Comparison of ENCODE assay signal across 7 mouse cellular contexts in the genomic region with DNA sequence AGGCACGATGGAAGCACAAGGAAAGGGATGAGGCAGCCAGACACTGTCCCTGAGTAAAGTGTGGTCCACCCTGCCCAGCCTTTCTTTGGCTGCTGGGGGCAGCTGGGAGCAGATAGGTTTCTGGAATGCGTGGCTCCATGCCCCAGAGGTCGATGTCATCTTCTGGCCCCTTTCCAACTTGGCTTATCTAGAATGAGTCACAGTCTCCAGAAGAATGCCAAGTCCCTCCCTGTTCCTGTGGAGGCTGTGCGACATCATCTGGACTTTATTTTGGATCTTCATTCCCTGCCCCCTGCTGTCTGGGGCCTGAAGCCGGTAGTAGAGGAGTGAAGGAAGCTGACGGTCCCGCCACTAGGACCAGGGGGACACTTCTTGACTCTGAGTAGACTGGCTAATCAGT. TPM values are rescaled to one million over a fixed set of nuclear protein-coding genes. Genes with fewer than 3 reads are reported as not detected.
A peak's percentile ranks its signal among the peaks of the same experiment; 100 is the strongest.
DNase-seq lines count a peak whose midpoint lies in the region; ATAC-seq and TF ChIP-seq lines count a peak whose summit lies in the region.

No protein-coding gene starts in this region.

- in situ Hi-C loops in Patski (cut with MboI; ENCODE audit: low pct_unique_long_range_greater_than_20kb), result loop anchor here (5.0 kb wide), 1 partner anchor 53 kb away; no protein-coding TSS in a partner anchor

- no peaks in the 10 kb centered on the region for H3K27me3 ChIP-seq in C2C12 (ENCODE audit: control insufficient read depth, insufficient read depth, insufficient read length)
- no peaks in the 10 kb centered on the region for H3K27me3 ChIP-seq in Patski
- no peaks in the 10 kb centered on the region for H3K27me3 ChIP-seq in heart, embryonic 14.5 days (ENCODE audit: control insufficient read depth, insufficient read depth, low read length)

- peaks cover 60% of the 10 kb centered on the region for H3K36me3 ChIP-seq in C2C12 (ENCODE audit: control insufficient read depth, insufficient read depth)
- H3K36me3 ChIP-seq in heart, embryonic 14.5 days (ENCODE audit: control insufficient read depth, insufficient read depth, low read length), result peaks cover 42% of the 10 kb centered on the region

- peak; percentile 60 for DNase-seq in Patski (ENCODE audit: low read depth, low spot score)
- DNase-seq in cerebellum, postnatal 25 days, result peak; percentile 82 to 84
- peak; percentile 49 to 53 for DNase-seq in layer of hippocampus, adult 8-10 months (ENCODE audit: low spot score in 2 of 2)
- DNase-seq in thymus, postnatal 0 days (ENCODE audit: low spot score), result no peak

- peak; percentile 77 for ATAC-seq in Patski
- peak; percentile 80 for ATAC-seq in heart, embryonic 14.5 days (ENCODE audit: insufficient number of reproducible peaks, insufficient read depth, low FRiP score, low read depth)
- peak; percentile 49 for ATAC-seq in megakaryocyte-erythroid progenitor cell, adult 5-6 weeks (replicated peaks; ENCODE audit: low FRiP score, low TSS enrichment, poor library complexity, severe bottlenecking)

- no peaks in the 10 kb centered on the region for H3K79me2 ChIP-seq in C2C12 (ENCODE audit: control insufficient read depth, insufficient read depth)

- H3K4me1 ChIP-seq in heart, embryonic 14.5 days (ENCODE audit: control insufficient read depth in 2 of 2, insufficient read depth in 2 of 2, low read length in 2 of 2), result peaks cover 16 to 25% of the 10 kb centered on the region in 2 experiments

- POLR2A ChIA-PET in Patski (lab: Charles Lee), result no interaction called here

- no peak overlapping the region for H3K4me3 ChIP-seq in C2C12 (ENCODE audit: insufficient read depth, poor library complexity, severe bottlenecking)
- H3K4me3 ChIP-seq in heart, embryonic 14.5 days (ENCODE audit: control insufficient read depth in 1 of 2, insufficient read depth in 1 of 2, low read depth in 1 of 2, low read length in 2 of 2), result no peak overlapping the region

- CTCF ChIA-PET in Patski (lab: Charles Lee), result interaction anchor here (0.7 to 1.6 kb wide), 4 partner anchors 13 to 47 kb away, joined by 3 to 4 read pairs (median 4); no protein-coding TSS in a partner anchor

- H3ac ChIP-seq in C2C12 (ENCODE audit: control insufficient read depth, insufficient read length, low read depth), result no peak overlapping the region

- 0 out of 2 replicates have a peak overlapping the region, but pooled peaks have one; percentile 27 for H3K9ac ChIP-seq in heart, embryonic 14.5 days (ENCODE audit: low read length)

- peak overlapping the region; percentile 60 to 64 for H3K27ac ChIP-seq in heart, embryonic 14.5 days (replicated peaks in 1 of 2; ENCODE audit: control insufficient read depth in 1 of 2, insufficient read depth in 1 of 2, low read depth in 2 of 2, low read length in 2 of 2)

- no peaks in the 10 kb centered on the region for H3K79me3 ChIP-seq in C2C12 (ENCODE audit: low read depth)

- 5% methylated on average over 7 of the region's 7 CpGs for WGBS in heart, embryonic 14.5 days

- peak overlapping the region; percentile 14; the same call in 1 of the 2 replicates for H3K4me2 ChIP-seq in heart, embryonic 14.5 days (ENCODE audit: low read length)

- no peak for TF ChIP-seq CTCF in C2C12 (IDR thresholded peaks at IDR 0.05; ENCODE audit: control insufficient read depth, insufficient read depth, insufficient read length)
- no peak for TF ChIP-seq CTCF in Patski (IDR thresholded peaks at IDR 0.05)

- no peaks in the 10 kb centered on the region for H3K9me3 ChIP-seq in heart, embryonic 14.5 days (ENCODE audit: control insufficient read depth, low read length)

TF ChIP-seq in C2C12, 6 proteins besides CTCF, POLR2A, EP300 and RAD21:
- TF ChIP-seq MYOD1 (IDR thresholded peaks at IDR 0.05; ENCODE audit: control insufficient read depth, insufficient read length, low read depth), result peak; percentile 31
- TF ChIP-seq USF1 (IDR thresholded peaks at IDR 0.05; ENCODE audit: low read depth), result no peak
- peak; percentile 47 for TF ChIP-seq FOSL1 (IDR thresholded peaks at IDR 0.05; ENCODE audit: insufficient read depth, low read length, poor library complexity, severe bottlenecking)

RNA-seq across cellular contexts. Expression of gene Ddx19a, which starts 32.0 kb away (rescaled TPM):
- polyA plus RNA-seq in C2C12 (2012; fragmentation: generic; extraction: Trizol), result 44.0 TPM
- polyA plus RNA-seq in Patski (2021), result 62.6 TPM
- polyA plus RNA-seq in heart, embryonic 14.5 days (2014; fragmentation: Nextera tagmentation; extraction: Ambion mirVana), result 13.8 and 14.9 TPM in 2 replicates
- total RNA-seq in layer of hippocampus, adult 8-10 months (2022), result 10 to 100 TPM; 27.2 to 37.3 (median 31.0) TPM
- 81.6 and 89.6 TPM in 2 replicates for total RNA-seq in megakaryocyte-erythroid progenitor cell, adult 5-6 weeks (2014; fragmentation: Nextera tagmentation)
- 55.9 and 74.1 TPM in 2 replicates for total RNA-seq in megakaryocyte-erythroid progenitor cell, adult 5-6 weeks (2017)
- polyA plus RNA-seq in thymus, postnatal 0 days (2015; fragmentation: Nextera tagmentation; extraction: Ambion mirVana), result 15.9 and 16.9 TPM in 2 replicates

RNA-seq across cellular contexts. Expression of gene St3gal2, which starts 45.9 kb away (rescaled TPM):
- 23.3 TPM for polyA plus RNA-seq in C2C12 (2012; fragmentation: generic; extraction: Trizol)
- polyA plus RNA-seq in Patski (2021), result 88.1 TPM
- 9.6 and 10.4 TPM in 2 replicates for polyA plus RNA-seq in heart, embryonic 14.5 days (2014; fragmentation: Nextera tagmentation; extraction: Ambion mirVana)
- total RNA-seq in layer of hippocampus, adult 8-10 months (2022), result 100 to 1,000 TPM in 1 of 4 experiments, 10 to 100 TPM in 3; 89.2 to 101 (median 95.3) TPM
- total RNA-seq in megakaryocyte-erythroid progenitor cell, adult 5-6 weeks (2014; fragmentation: Nextera tagmentation), result 12.5 and 13.1 TPM in 2 replicates
- total RNA-seq in megakaryocyte-erythroid progenitor cell, adult 5-6 weeks (2017), result 2.0 and 17.0 TPM in 2 replicates
- 9.0 and 9.5 TPM in 2 replicates for polyA plus RNA-seq in thymus, postnatal 0 days (2015; fragmentation: Nextera tagmentation; extraction: Ambion mirVana)
